Mouse (Mus musculus): ENCODE measurements around the gene Lrrc51. TPM values are rescaled to one million over a fixed set of nuclear protein-coding genes. Genes with fewer than 3 reads are reported as not detected.
A peak's percentile ranks its signal among the peaks of the same experiment; 100 is the strongest.
"Not testable (repeated sequence)": the region's sequence is repeated elsewhere in the genome, so short reads cannot be mapped to it uniquely, and the experiment has no call there.

The Lrrc51 gene
- total and polyA plus RNA-seq, 2 experiments: 3.3 to 5.2 TPM

GRCm38 (mm10) chr7:101928093-101928492 is 5.6 kb downstream of the Lrrc51 start:
- H3K36me3 ChIP-seq (ENCODE audit: control insufficient read depth, insufficient read depth, low read length): no peaks in the 10 kb centered on the region

GRCm38 (mm10) chr7:101925892-101926291 is 7.8 kb downstream of the Lrrc51 start:
- not testable (repeated sequence) for DNase-seq (ENCODE audit: extremely low read depth, low read depth, low spot score); H3K36me3 ChIP-seq (ENCODE audit: control insufficient read depth, insufficient read depth, low read length)

More at GRCm38 (mm10) chr7:101928093-101928492, 5.6 kb downstream of the Lrrc51 start:
- Histone ChIP-seq H3K27ac (replicated peaks; ENCODE audit: insufficient read depth, low read depth, low read length) (no peak overlapping the region), H3K27me3 (ENCODE audit: control insufficient read depth, insufficient read depth, low read length) (no peaks in the 10 kb centered on the region), H3K9ac (ENCODE audit: low read depth, low read length) (no peak overlapping the region), H3K79me2 (ENCODE audit: control insufficient read depth, insufficient read depth, low read length) (no peaks in the 10 kb centered on the region), H3K4me1 (ENCODE audit: control insufficient read depth, insufficient read depth, low read length) (peaks cover 4% of the 10 kb centered on the region; the same call in 1 of the 2 replicates), H3K4me3 (ENCODE audit: insufficient read depth, low read depth, low read length) (no peak overlapping the region)
- no peak for TF ChIP-seq CTCF (IDR thresholded peaks at IDR 0.05; ENCODE audit: low read depth, low read length)
- TF ChIP-seq POLR2A (IDR thresholded peaks at IDR 0.05; ENCODE audit: extremely low read depth, insufficient read depth, low read length): no peak
- DNase-seq (ENCODE audit: extremely low read depth, low read depth, low spot score): peak; percentile 76
- 33% methylated on average over 3 of the region's 3 CpGs for WGBS

GRCm38 (mm10) chr7:101918071-101918470 is 15.6 kb downstream of the Lrrc51 start:
- Histone ChIP-seq H3K4me1 (ENCODE audit: control insufficient read depth, insufficient read depth, low read length) (peaks cover 8% of the 10 kb centered on the region), H3K27me3 (ENCODE audit: control insufficient read depth, insufficient read depth, low read length) (no peaks in the 10 kb centered on the region), H3K4me3 (ENCODE audit: insufficient read depth, low read depth, low read length) (no peak overlapping the region), H3K27ac (replicated peaks; ENCODE audit: insufficient read depth, low read depth, low read length) (no peak overlapping the region), H3K36me3 (ENCODE audit: control insufficient read depth, insufficient read depth, low read length) (peaks cover 5% of the 10 kb centered on the region; the same call in 1 of the 2 replicates), H3K79me2 (ENCODE audit: control insufficient read depth, insufficient read depth, low read length) (no peaks in the 10 kb centered on the region), H3K9ac (ENCODE audit: low read depth, low read length) (no peak overlapping the region)
- 17% methylated on average over 1 of the region's 1 CpGs for WGBS
- no peak for TF ChIP-seq POLR2A (IDR thresholded peaks at IDR 0.05; ENCODE audit: extremely low read depth, insufficient read depth, low read length)
- peak; percentile 81 for TF ChIP-seq CTCF (IDR thresholded peaks at IDR 0.05; ENCODE audit: low read depth, low read length)
- peak; percentile 55 for DNase-seq (ENCODE audit: extremely low read depth, low read depth, low spot score)

More at GRCm38 (mm10) chr7:101925892-101926291, 7.8 kb downstream of the Lrrc51 start:
- H3K79me2 ChIP-seq (ENCODE audit: control insufficient read depth, insufficient read depth, low read length); H3K27ac ChIP-seq (replicated peaks; ENCODE audit: insufficient read depth, low read depth, low read length); H3K9ac ChIP-seq (ENCODE audit: low read depth, low read length); H3K4me1 ChIP-seq (ENCODE audit: control insufficient read depth, insufficient read depth, low read length); H3K4me3 ChIP-seq (ENCODE audit: insufficient read depth, low read depth, low read length); H3K27me3 ChIP-seq (ENCODE audit: control insufficient read depth, insufficient read depth, low read length): not testable (repeated sequence)

GRCm38 (mm10) chr7:101911982-101912381 is 21.7 kb downstream of the Lrrc51 start:
- peaks cover 23% of the 10 kb centered on the region for H3K36me3 ChIP-seq (ENCODE audit: control insufficient read depth, insufficient read depth, low read length)
- H3K27me3 ChIP-seq (ENCODE audit: control insufficient read depth, insufficient read depth, low read length): no peaks in the 10 kb centered on the region
- peaks cover 36% of the 10 kb centered on the region for H3K4me1 ChIP-seq (ENCODE audit: control insufficient read depth, insufficient read depth, low read length)
- no peak overlapping the region for H3K9ac ChIP-seq (ENCODE audit: low read depth, low read length)
- no peak overlapping the region for H3K27ac ChIP-seq (replicated peaks; ENCODE audit: insufficient read depth, low read depth, low read length)
- peaks cover 3% of the 10 kb centered on the region; the same call in 1 of the 2 replicates for H3K79me2 ChIP-seq (ENCODE audit: control insufficient read depth, insufficient read depth, low read length)
- DNase-seq (ENCODE audit: extremely low read depth, low read depth, low spot score): no peak
- 84% methylated on average over 3 of the region's 3 CpGs for WGBS
- TF ChIP-seq POLR2A (IDR thresholded peaks at IDR 0.05; ENCODE audit: extremely low read depth, insufficient read depth, low read length): no peak
- TF ChIP-seq CTCF (IDR thresholded peaks at IDR 0.05; ENCODE audit: low read depth, low read length): no peak
- H3K4me3 ChIP-seq (ENCODE audit: insufficient read depth, low read depth, low read length): no peak overlapping the region

- no peaks in the 10 kb centered on the region for H3K27me3 ChIP-seq (ENCODE audit: control insufficient read depth, insufficient read depth, low read length)
- peaks cover 23% of the 10 kb centered on the region for H3K36me3 ChIP-seq (ENCODE audit: control insufficient read depth, insufficient read depth, low read length)
- H3K4me3 ChIP-seq (ENCODE audit: insufficient read depth, low read depth, low read length): no peak overlapping the region
- TF ChIP-seq POLR2A (IDR thresholded peaks at IDR 0.05; ENCODE audit: extremely low read depth, insufficient read depth, low read length): no peak
- no peak for TF ChIP-seq CTCF (IDR thresholded peaks at IDR 0.05; ENCODE audit: low read depth, low read length)
- peak overlapping the region; percentile 62 for H3K27ac ChIP-seq (replicated peaks; ENCODE audit: insufficient read depth, low read depth, low read length)
- H3K79me2 ChIP-seq (ENCODE audit: control insufficient read depth, insufficient read depth, low read length): peaks cover 12% of the 10 kb centered on the region; the same call in 1 of the 2 replicates
- 29% methylated on average over 4 of the region's 4 CpGs for WGBS
- DNase-seq (ENCODE audit: extremely low read depth, low read depth, low spot score): peak; percentile 99
- H3K4me1 ChIP-seq (ENCODE audit: control insufficient read depth, insufficient read depth, low read length): peaks cover 34% of the 10 kb centered on the region
- H3K9ac ChIP-seq (ENCODE audit: low read depth, low read length): no peak overlapping the region
These were observed 23.6 kb downstream of the Lrrc51 start for GRCm38 (mm10) chr7:101910138-101910537.

GRCm38 (mm10) chr7:101908367-101908766 is 25.3 kb downstream of the Lrrc51 start:
- no peak overlapping the region for H3K4me3 ChIP-seq (ENCODE audit: insufficient read depth, low read depth, low read length)

More at GRCm38 (mm10) chr7:101908367-101908766, 25.3 kb downstream of the Lrrc51 start:
- WGBS: 37% methylated on average over 4 of the region's 4 CpGs
- H3K4me1 ChIP-seq (ENCODE audit: control insufficient read depth, insufficient read depth, low read length): peaks cover 36% of the 10 kb centered on the region
- peak; percentile 41 for DNase-seq (ENCODE audit: extremely low read depth, low read depth, low spot score)
- H3K27ac ChIP-seq (replicated peaks; ENCODE audit: insufficient read depth, low read depth, low read length): peak overlapping the region; percentile 62
- TF ChIP-seq POLR2A (IDR thresholded peaks at IDR 0.05; ENCODE audit: extremely low read depth, insufficient read depth, low read length) (no peak), CTCF (IDR thresholded peaks at IDR 0.05; ENCODE audit: low read depth, low read length) (no peak)
- H3K27me3 ChIP-seq (ENCODE audit: control insufficient read depth, insufficient read depth, low read length): no peaks in the 10 kb centered on the region
- H3K9ac ChIP-seq (ENCODE audit: low read depth, low read length): peak overlapping the region; percentile 1; the same call in 1 of the 2 replicates
- peaks cover 17% of the 10 kb centered on the region for H3K36me3 ChIP-seq (ENCODE audit: control insufficient read depth, insufficient read depth, low read length)
- H3K79me2 ChIP-seq (ENCODE audit: control insufficient read depth, insufficient read depth, low read length): peaks cover 12% of the 10 kb centered on the region; the same call in 1 of the 2 replicates
